Mouse (Mus musculus) cerebellum, adult 9-10 months (tissue): ENCODE measurements at regions not wholly inside any gene's neighbourhood (a gene's known extent, or its start where the extent isn't known, plus 50 kb on each side); places are given as distances from the start of the nearest gene placed in this dataset.
"Not testable (repeated sequence)": the region's sequence is repeated elsewhere in the genome, so short reads cannot be mapped to it uniquely, and the experiment has no call there.

Source experiments
- DNase-seq: peaks from one replicate; pipeline ENCODE4 v3.0.0; 2022

GRCm38 (mm10) chr17:59179018-59179417 is 165.8 kb upstream of the Nudt12 start:
- DNase-seq = no peak

GRCm38 (mm10) chr17:59156345-59156744 is 143.2 kb upstream of the Nudt12 start:
- DNase-seq = no peak

- DNase-seq = no peak
These were observed 130.6 kb upstream of the Nudt12 start for GRCm38 (mm10) chr17:59143760-59144157.

GRCm38 (mm10) chr17:59142995-59143759 is 130.0 kb upstream of the Nudt12 start:
- no peak for DNase-seq

GRCm38 (mm10) chr17:59138791-59139190 is 125.6 kb upstream of the Nudt12 start:
- DNase-seq = no peak

- DNase-seq = peak; percentile 8
These were observed 86.2 kb upstream of the Nudt12 start for GRCm38 (mm10) chr17:59099376-59099775.

GRCm38 (mm10) chr17:59076846-59077245 is 63.7 kb upstream of the Nudt12 start:
- not testable (repeated sequence) for DNase-seq

GRCm38 (mm10) chr17:59076361-59076760 is 63.2 kb upstream of the Nudt12 start:
- DNase-seq = not testable (repeated sequence)
